Mouse (Mus musculus) MEL (cell line): Measurements from ENCODE around the gene Pde8b.

Experiments
- UBTF ChIP-seq: IDR thresholded peaks from 2 replicates; pipeline ENCODE4 v1.6.1; 2012; ENCODE audit warnings: low read depth, mild to moderate bottlenecking, inconsistent platforms, low read length, improper control_type of control experiment, moderate library complexity, borderline replicate concordance; ENCODE audit not compliant: insufficient read depth
- USF1 ChIP-seq: IDR thresholded peaks from 2 replicates; pipeline ENCODE4 v1.6.1; 2014; ENCODE audit warnings: low read depth, mild to moderate bottlenecking, inconsistent platforms, low read length, improper control_type of control experiment, moderate library complexity

GRCm38 (mm10) chr13:95249511-95250456 is at the start of gene Pde8b:
- no peak for TF ChIP-seq UBTF
- TF ChIP-seq USF1 = no peak
